Mouse (Mus musculus) CH12.LX (cell line): ENCODE results near the gene Fam72a. TPM values are rescaled to one million over a fixed set of nuclear protein-coding genes. Genes with fewer than 3 reads are reported as not detected.

Source experiments
- DNase-seq: peaks from one replicate; pipeline ENCODE4 v3.0.0-alpha.2; 2013; ENCODE audit errors: extremely low read depth
- H3K27ac ChIP-seq: 2 replicates; pipeline ENCODE4 v1.5.1; 2012; ENCODE audit warnings: low read depth, mild to moderate bottlenecking, control low read depth, moderate library complexity; ENCODE audit not compliant: insufficient read depth
- H3K27me3 ChIP-seq: replicated peaks from 2 replicates; pipeline ENCODE3; 2012; ENCODE audit warnings: inconsistent platforms
- H3K36me3 ChIP-seq, 2 experiments: replicated peaks in 1 of 2; 2 replicates each; pipeline versions ENCODE3 to v1.6.1; 2012; ENCODE audit warnings: inconsistent platforms in 1 of 2, low read length in 1 of 2, mild to moderate bottlenecking in 1 of 2, mixed read lengths in 1 of 2, moderate library complexity in 1 of 2; ENCODE audit not compliant: control insufficient read depth in 1 of 2, insufficient read depth in 1 of 2
- H3K4me1 ChIP-seq, 2 experiments: 2 replicates each; pipeline ENCODE4 v1.6.1; 2012; ENCODE audit warnings: inconsistent platforms in 1 of 2, moderate library complexity in 1 of 2; ENCODE audit not compliant: insufficient read depth in 2 of 2, control insufficient read depth in 1 of 2
- H3K4me2 ChIP-seq: 2 replicates; pipeline ENCODE4 v1.6.1; 2012; ENCODE audit warnings: low read depth, mild to moderate bottlenecking, control low read depth; ENCODE audit not compliant: poor library complexity, insufficient read depth, severe bottlenecking
- H3K4me3 ChIP-seq, 3 experiments: fragments of 150-350 bp in 1 of 3; sonication (generic) in 1 of 3; replicated peaks in 1 of 3; 2 replicates each; pipeline versions ENCODE3 to v1.5.1; 2011 to 2012; ENCODE audit warnings: low read depth in 2 of 3, low read length in 2 of 3, mild to moderate bottlenecking in 2 of 3, moderate library complexity in 2 of 3, control low read depth in 1 of 3, improper control_type of control experiment in 1 of 3, inconsistent platforms in 1 of 3, mixed read lengths in 1 of 3; ENCODE audit not compliant: poor library complexity in 1 of 3
- H3K79me2 ChIP-seq: replicated peaks from 2 replicates; pipeline ENCODE4 v1.6.1; 2012; ENCODE audit warnings: mild to moderate bottlenecking, moderate library complexity; ENCODE audit not compliant: control insufficient read depth, poor library complexity, insufficient read depth, severe bottlenecking; ENCODE audit errors: extremely low read depth
- H3K9ac ChIP-seq: 2 replicates; pipeline ENCODE4 v1.6.1; 2012; ENCODE audit warnings: low read depth, mild to moderate bottlenecking, control low read depth, moderate library complexity; ENCODE audit not compliant: insufficient read depth
- H3K9me3 ChIP-seq: replicated peaks from 2 replicates; pipeline ENCODE3; 2012; ENCODE audit warnings: low read length, inconsistent platforms, mixed read lengths
- BHLHE40 ChIP-seq: IDR thresholded peaks from 2 replicates; pipeline ENCODE4 v1.6.1; 2011; ENCODE audit warnings: mild to moderate bottlenecking, low read depth, low read length, improper control_type of control experiment
- CHD1 ChIP-seq: IDR thresholded peaks from 2 replicates; pipeline ENCODE4 v1.6.1; 2012; ENCODE audit warnings: low read depth, low read length, improper control_type of control experiment, inconsistent platforms
- CHD2 ChIP-seq: IDR thresholded peaks from 2 replicates; pipeline ENCODE4 v1.6.1; 2011; ENCODE audit warnings: low read length, improper control_type of control experiment
- CTCF ChIP-seq, 2 experiments: IDR thresholded peaks in 1 of 2; conservative IDR thresholded peaks in 1 of 2; 2 replicates each; pipeline ENCODE4 v1.5.1; 2011 to 2012; ENCODE audit warnings: low read depth in 2 of 2, low read length in 2 of 2, improper control_type of control experiment in 1 of 2, inconsistent platforms in 1 of 2, mild to moderate bottlenecking in 1 of 2, moderate library complexity in 1 of 2
- E2F4 ChIP-seq: IDR thresholded peaks from 2 replicates; pipeline ENCODE4 v1.6.1; 2011; ENCODE audit warnings: low read depth, low read length, improper control_type of control experiment; ENCODE audit not compliant: insufficient replicate concordance
- ELF1 ChIP-seq: IDR thresholded peaks from 2 replicates; pipeline ENCODE4 v1.6.1; 2014; ENCODE audit warnings: low read depth, mild to moderate bottlenecking, inconsistent platforms, low read length, improper control_type of control experiment
- EP300 ChIP-seq: IDR thresholded peaks from 2 replicates; pipeline ENCODE4 v1.6.1; 2011; ENCODE audit warnings: low read length, improper control_type of control experiment
- ETS1 ChIP-seq: conservative IDR thresholded peaks from 2 replicates; pipeline ENCODE4 v1.6.1; 2012; ENCODE audit warnings: low read depth, mild to moderate bottlenecking, inconsistent platforms, low read length, improper control_type of control experiment, moderate library complexity
- GABPA ChIP-seq: IDR thresholded peaks from 2 replicates; pipeline ENCODE4 v1.6.1; 2012; ENCODE audit warnings: low read depth, low read length, improper control_type of control experiment, inconsistent platforms; ENCODE audit not compliant: insufficient replicate concordance
- IRF4 ChIP-seq: IDR thresholded peaks from 2 replicates; pipeline ENCODE4 v1.6.1; 2014; ENCODE audit warnings: low read depth, mild to moderate bottlenecking, inconsistent platforms, low read length, improper control_type of control experiment
- JUND ChIP-seq: conservative IDR thresholded peaks from 2 replicates; pipeline ENCODE4 v1.6.1; 2011; ENCODE audit warnings: low read depth, low read length, improper control_type of control experiment
- KAT2A ChIP-seq: IDR thresholded peaks from 2 replicates; pipeline ENCODE4 v1.6.1; 2012; ENCODE audit warnings: low read length, improper control_type of control experiment, inconsistent platforms; ENCODE audit not compliant: insufficient replicate concordance
- MAFK ChIP-seq: IDR thresholded peaks from 2 replicates; pipeline ENCODE4 v1.6.1; 2011; ENCODE audit warnings: low read length, improper control_type of control experiment; ENCODE audit not compliant: insufficient replicate concordance
- MAX ChIP-seq: IDR thresholded peaks from 2 replicates; pipeline ENCODE4 v1.6.1; 2011; ENCODE audit warnings: low read length, improper control_type of control experiment
- MAZ ChIP-seq: IDR thresholded peaks from 2 replicates; pipeline ENCODE4 v1.6.1; 2012; ENCODE audit warnings: low read depth, mild to moderate bottlenecking, inconsistent platforms, low read length, improper control_type of control experiment, moderate library complexity
- MEF2A ChIP-seq: IDR thresholded peaks from 2 replicates; pipeline ENCODE4 v1.6.1; 2014; ENCODE audit warnings: low read depth, mild to moderate bottlenecking, inconsistent platforms, low read length, improper control_type of control experiment, borderline replicate concordance
- MXI1 ChIP-seq: IDR thresholded peaks from 2 replicates; pipeline ENCODE4 v1.6.1; 2011; ENCODE audit warnings: mild to moderate bottlenecking, low read depth, low read length, improper control_type of control experiment
- MYC ChIP-seq: IDR thresholded peaks from 2 replicates; pipeline ENCODE4 v1.6.1; 2011; ENCODE audit warnings: low read depth, mild to moderate bottlenecking, improper control_type of control experiment, low read length
- NELFE ChIP-seq: IDR thresholded peaks from 2 replicates; pipeline ENCODE4 v1.6.1; 2011; ENCODE audit warnings: low read depth, low read length, improper control_type of control experiment
- NRF1 ChIP-seq: IDR thresholded peaks from 2 replicates; pipeline ENCODE4 v1.6.1; 2014; ENCODE audit warnings: low read depth, mild to moderate bottlenecking, inconsistent platforms, low read length, improper control_type of control experiment, moderate library complexity
- PAX5 ChIP-seq: IDR thresholded peaks from 2 replicates; pipeline ENCODE4 v1.6.1; 2012; ENCODE audit warnings: low read length, inconsistent platforms, mixed read lengths
- POLR2A ChIP-seq: IDR thresholded peaks from 2 replicates; pipeline ENCODE4 v1.6.1; 2011; ENCODE audit warnings: low read depth, mild to moderate bottlenecking, improper control_type of control experiment, low read length
- POLR2AphosphoS2 ChIP-seq: IDR thresholded peaks from 2 replicates; pipeline ENCODE4 v1.6.1; 2011; ENCODE audit warnings: low read depth, low read length, improper control_type of control experiment
- RAD21 ChIP-seq: IDR thresholded peaks from 2 replicates; pipeline ENCODE4 v1.6.1; 2011; ENCODE audit warnings: low read depth, mild to moderate bottlenecking, low read length, improper control_type of control experiment, moderate library complexity
- RCOR1 ChIP-seq: conservative IDR thresholded peaks from 2 replicates; pipeline ENCODE4 v1.6.1; 2012; ENCODE audit warnings: low read depth, mild to moderate bottlenecking, inconsistent platforms, low read length, improper control_type of control experiment
- SIN3A ChIP-seq: IDR thresholded peaks from 2 replicates; pipeline ENCODE4 v1.6.1; 2012; ENCODE audit warnings: low read length, improper control_type of control experiment, inconsistent platforms
- SMC3 ChIP-seq: IDR thresholded peaks from 2 replicates; pipeline ENCODE4 v1.6.1; 2011; ENCODE audit warnings: low read depth, low read length, improper control_type of control experiment
- TBP ChIP-seq: conservative IDR thresholded peaks from 2 replicates; pipeline ENCODE4 v1.6.1; 2011; ENCODE audit warnings: low read depth, low read length, improper control_type of control experiment
- TCF12 ChIP-seq: IDR thresholded peaks from 2 replicates; pipeline ENCODE4 v1.6.1; 2014; ENCODE audit warnings: low read depth, mild to moderate bottlenecking, inconsistent platforms, low read length, improper control_type of control experiment
- UBTF ChIP-seq: IDR thresholded peaks from 2 replicates; pipeline ENCODE4 v1.6.1; 2012; ENCODE audit warnings: low read depth, mild to moderate bottlenecking, inconsistent platforms, low read length, improper control_type of control experiment, moderate library complexity
- USF1 ChIP-seq: IDR thresholded peaks from 2 replicates; pipeline ENCODE4 v1.6.1; 2014; ENCODE audit warnings: low read depth, mild to moderate bottlenecking, inconsistent platforms, low read length, improper control_type of control experiment
- USF2 ChIP-seq: conservative IDR thresholded peaks from 2 replicates; pipeline ENCODE4 v1.6.1; 2011; ENCODE audit warnings: low read depth, low read length, improper control_type of control experiment
- ZC3H11A ChIP-seq: IDR thresholded peaks from 2 replicates; pipeline ENCODE4 v1.6.1; 2012; ENCODE audit warnings: low read depth, mild to moderate bottlenecking, inconsistent platforms, low read length, improper control_type of control experiment
- ZKSCAN1 ChIP-seq: IDR thresholded peaks from 2 replicates; pipeline ENCODE4 v1.6.1; 2012; ENCODE audit warnings: low read depth, inconsistent platforms, low read length, improper control_type of control experiment, borderline replicate concordance
- ZMIZ1 ChIP-seq: IDR thresholded peaks from 2 replicates; pipeline ENCODE4 v1.6.1; 2012; ENCODE audit warnings: low read depth, mild to moderate bottlenecking, inconsistent platforms, low read length, improper control_type of control experiment
- ZNF384 ChIP-seq: IDR thresholded peaks from 2 replicates; pipeline ENCODE4 v1.6.1; 2012; ENCODE audit warnings: low read depth, low read length, improper control_type of control experiment, inconsistent platforms
- dilution Hi-C: fragments of 300-500 bp; cut with MboI; formaldehyde crosslinking; loops from 2 replicates; pipeline ENCODE4 v1.14.3; 2020; ENCODE audit warnings: low sequenced_read_pairs; ENCODE audit not compliant: extremely low pct_unique_long_range_greater_than_20kb, extremely low pct_ligation_motif_present
- in situ Hi-C: fragments of 300-500 bp; cut with MboI; formaldehyde crosslinking; loops from 3 replicates; pipeline ENCODE4 v1.14.3; 2019; ENCODE audit warnings: low sequenced_read_pairs, low pct_ligation_motif_present, low pct_unique_long_range_greater_than_20kb, mixed read lengths
- polyA plus RNA-seq: library from polyadenylated mRNA; unstranded; fragments of >175 nt; gene quantifications from 2 replicates; pipeline ENCODE4 v1.2.1, GENCODE M21; 2012; ENCODE audit warnings: low read depth; ENCODE audit not compliant: insufficient read length
- total RNA-seq, 2 experiments: library from RNA; depleted of rRNA; stranded (reverse); fragments of 300-350 nt in 1 of 2; fragments of >200 nt in 1 of 2; gene quantifications; 2 replicates each; pipeline ENCODE4 v1.2.3; 2012 to 2014

Fam72a gene
- total and polyA plus RNA-seq, 3 experiments: 10.5 to 22.4 (median 19.1) TPM

DNA sequence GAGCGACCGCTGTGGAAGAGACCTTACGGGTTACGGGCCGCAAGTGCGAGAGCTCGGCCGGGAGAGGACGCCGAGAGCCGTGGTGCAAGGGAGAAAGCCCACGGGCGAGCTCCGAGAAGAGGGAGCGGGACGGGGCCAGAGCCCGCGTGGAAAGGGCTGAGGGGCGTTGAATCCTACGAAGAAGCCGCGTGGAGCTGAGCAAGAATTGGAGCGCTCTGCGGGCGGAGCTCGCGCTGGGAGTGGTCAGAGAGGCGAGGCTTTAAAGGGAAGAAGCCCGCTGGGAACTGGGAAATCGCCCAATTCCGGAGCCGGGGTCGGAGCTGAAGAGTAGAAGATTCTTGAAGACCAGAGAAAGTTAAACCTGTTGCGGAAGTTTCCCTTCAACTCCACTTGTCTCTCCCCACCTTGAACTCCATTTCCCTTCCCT, 391 bp downstream of the Fam72a start:
- H3K9ac ChIP-seq: peak overlapping the region; percentile 62
- dilution Hi-C loops (no loop called here), in situ Hi-C loops (no loop called here)
- peak overlapping the region; percentile 38; the same call in 1 of the 2 replicates for H3K4me2 ChIP-seq
- H3K27me3 ChIP-seq: no peaks in the 10 kb centered on the region
- peak overlapping the region; percentile 78 for H3K27ac ChIP-seq
- peaks cover 55% of the 10 kb centered on the region for H3K79me2 ChIP-seq
- peak; percentile 42 for DNase-seq
- H3K36me3 ChIP-seq: peaks cover 0 to 17% of the 10 kb centered on the region in 2 experiments
- H3K9me3 ChIP-seq: no peaks in the 10 kb centered on the region
- H3K4me3 ChIP-seq: peak overlapping the region; percentile 80 to 96 (median 86)
- peaks cover 2 to 44% of the 10 kb centered on the region in 2 experiments; a peak in 3 of 4 replicates for H3K4me1 ChIP-seq
- TF ChIP-seq MAFK: no peak
- no peak for TF ChIP-seq CHD2
- no peak for TF ChIP-seq MAZ
- TF ChIP-seq ETS1: no peak
- TF ChIP-seq PAX5: no peak
- no peak for TF ChIP-seq EP300
- 0 out of 2 replicates have a peak, but pooled peaks have one; percentile 1 for TF ChIP-seq MEF2A
- TF ChIP-seq KAT2A: no peak
- TF ChIP-seq JUND: no peak
- TF ChIP-seq SMC3: no peak
- TF ChIP-seq TBP: peak; percentile 84
- TF ChIP-seq ZNF384: no peak
- TF ChIP-seq ZKSCAN1: no peak
- TF ChIP-seq MAX: no peak; the same call in 1 of the 2 replicates
- TF ChIP-seq E2F4: no peak
- no peak; the same call in 1 of the 2 replicates for TF ChIP-seq MYC
- peak; percentile 74; the same call in 1 of the 2 replicates for TF ChIP-seq UBTF
- TF ChIP-seq USF1: no peak
- TF ChIP-seq RCOR1: no peak
- no peak for TF ChIP-seq IRF4
- no peak for TF ChIP-seq NRF1
- no peak for TF ChIP-seq ELF1
- no peak for TF ChIP-seq POLR2AphosphoS2
- TF ChIP-seq ZMIZ1: no peak
- no peak for TF ChIP-seq TCF12
- TF ChIP-seq POLR2A: peak; percentile 22
- no peak for TF ChIP-seq USF2
- no peak for TF ChIP-seq ZC3H11A
- no peak for TF ChIP-seq GABPA
- no peak for TF ChIP-seq CTCF (conservative IDR thresholded peaks at IDR 0.05 in 1 of 2, IDR thresholded peaks at IDR 0.05 in 1 of 2; ENCODE audit: low read depth in 2 of 2, low read length in 2 of 2)
- no peak for TF ChIP-seq RAD21
- TF ChIP-seq CHD1: no peak
- no peak for TF ChIP-seq NELFE
- no peak for TF ChIP-seq SIN3A
- TF ChIP-seq MXI1: peak; percentile 89
- TF ChIP-seq BHLHE40: no peak
